Mouse (Mus musculus) small intestine, adult 2 months (tissue): ENCODE measurements around the gene Deaf1.

Experiments
- CTCF ChIP-seq: fragments of 200-500 bp; IDR thresholded peaks from 2 replicates; pipeline ENCODE4 v1.5.1; 2012; ENCODE audit warnings: low read depth, mild to moderate bottlenecking, control low read depth, inconsistent platforms, low read length, moderate library complexity, mixed read lengths; ENCODE audit not compliant: insufficient replicate concordance, insufficient read length; ENCODE audit errors: extremely low read depth
- POLR2A ChIP-seq: fragments of 200-500 bp; IDR thresholded peaks from 2 replicates; pipeline ENCODE4 v1.6.1; 2012; ENCODE audit warnings: low read depth, mild to moderate bottlenecking, control low read depth, inconsistent platforms, low read length, moderate library complexity

DNA sequence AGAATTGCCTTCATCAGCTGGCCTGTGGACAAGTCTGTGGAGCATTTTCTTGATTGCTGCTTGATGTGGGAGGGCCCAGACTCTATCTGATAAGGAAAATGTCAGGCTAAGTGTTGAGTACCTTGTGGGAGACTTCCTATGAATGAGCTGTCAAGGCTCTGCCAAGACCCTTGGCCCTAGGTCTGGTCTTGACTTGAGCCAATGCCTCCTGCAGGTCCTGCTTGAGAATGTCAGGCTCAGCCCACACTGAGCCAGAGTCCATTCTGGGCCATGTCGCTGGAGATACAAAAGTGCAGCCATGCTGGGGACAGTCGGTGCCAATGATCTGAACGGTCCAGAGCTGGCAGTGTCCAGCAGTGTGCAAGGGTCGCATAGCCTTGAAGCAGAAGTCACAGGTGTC lies 44.7 kb downstream of the Deaf1 start:
- TF ChIP-seq CTCF: no peak
- no peak for TF ChIP-seq POLR2A
